Mouse (Mus musculus) forebrain, embryonic 12.5 days (tissue): ENCODE data around the gene Nod1. TPM values are rescaled to one million over a fixed set of nuclear protein-coding genes. Genes with fewer than 3 reads are reported as not detected.
"Not testable (repeated sequence)": the region's sequence is repeated elsewhere in the genome, so short reads cannot be mapped to it uniquely, and the experiment has no call there.

Experiments used
- ATAC-seq: fragments of 200-750 bp; cut with Nextera tagmentation; 2 replicates; pipeline ENCODE4 v1.8.0; 2017; ENCODE audit warnings: moderate TSS enrichment; ENCODE audit not compliant: low FRiP score
- H3K27ac ChIP-seq: fragments of 300-500 bp; sonication (generic); 2 replicates; pipeline ENCODE4 v1.5.1; 2016; ENCODE audit warnings: mild to moderate bottlenecking
- H3K27me3 ChIP-seq: fragments of 300-500 bp; sonication (generic); 2 replicates; pipeline ENCODE4 v1.6.1; 2016; ENCODE audit warnings: mild to moderate bottlenecking
- H3K36me3 ChIP-seq: fragments of 300-500 bp; sonication (generic); replicated peaks from 2 replicates; pipeline ENCODE4 v1.6.1; 2016; ENCODE audit warnings: mild to moderate bottlenecking
- H3K4me1 ChIP-seq: fragments of 300-500 bp; sonication (generic); 2 replicates; pipeline ENCODE4 v1.6.1; 2016
- H3K4me2 ChIP-seq: fragments of 300-500 bp; sonication (generic); 2 replicates; pipeline ENCODE4 v1.6.1; 2016; ENCODE audit warnings: mild to moderate bottlenecking, moderate library complexity
- H3K4me3 ChIP-seq: fragments of 300-500 bp; sonication (generic); replicated peaks from 2 replicates; pipeline ENCODE4 v1.5.1; 2016; ENCODE audit warnings: mild to moderate bottlenecking
- H3K9ac ChIP-seq: fragments of 300-500 bp; sonication (generic); 2 replicates; pipeline ENCODE4 v1.6.1; 2016; ENCODE audit warnings: mild to moderate bottlenecking
- H3K9me3 ChIP-seq: fragments of 300-500 bp; sonication (generic); 2 replicates; pipeline ENCODE4 v1.6.1; 2016
- WGBS: fragments of 180-500 bp; shearing (Covaris S2); methylation state at CpG from one replicate; pipeline ENCODE4 v1.1.7; 2016; 5-methylcytosine and 5-hydroxymethylcytosine counted together
- polyA plus RNA-seq: library from polyadenylated mRNA; unstranded; fragments of >200 nt; fragmentation: Nextera tagmentation; extraction: Ambion mirVana; gene quantifications from 2 replicates; pipeline ENCODE4 v1.2.1, GENCODE M21; 2016

Nod1 gene
- polyA plus RNA-seq, 1 experiment from 2014 or later = 2.0 TPM

DNA sequence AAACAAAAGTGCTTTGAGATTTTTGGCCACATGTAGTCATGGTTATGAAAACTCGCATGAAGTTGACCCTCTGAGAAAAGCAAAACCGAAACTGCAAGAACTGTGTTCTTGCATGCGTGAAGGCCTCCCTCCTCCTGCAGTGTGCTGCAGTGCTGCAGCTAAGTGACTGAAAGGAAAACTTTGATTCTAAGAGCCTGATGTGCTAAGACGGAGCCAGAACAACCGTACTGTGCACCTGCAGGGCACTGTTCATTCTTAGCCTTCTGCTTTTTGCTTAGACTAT lies 458 bp upstream of the Nod1 start:
- Histone ChIP-seq H3K4me3 (peak overlapping the region; percentile 52; the same call in 1 of the 2 replicates), H3K4me1 (0 out of 2 replicates have a peak, but pooled peaks cover 7% of the 10 kb centered on the region), H3K27me3 (peaks cover 26% of the 10 kb centered on the region), H3K27ac (no peak overlapping the region), H3K9me3 (no peaks in the 10 kb centered on the region), H3K36me3 (no peaks in the 10 kb centered on the region), H3K9ac (no peak overlapping the region), H3K4me2 (peak overlapping the region; percentile 72)
- 8% methylated on average over 5 of the region's 5 CpGs for WGBS
- no peak for ATAC-seq

DNA sequence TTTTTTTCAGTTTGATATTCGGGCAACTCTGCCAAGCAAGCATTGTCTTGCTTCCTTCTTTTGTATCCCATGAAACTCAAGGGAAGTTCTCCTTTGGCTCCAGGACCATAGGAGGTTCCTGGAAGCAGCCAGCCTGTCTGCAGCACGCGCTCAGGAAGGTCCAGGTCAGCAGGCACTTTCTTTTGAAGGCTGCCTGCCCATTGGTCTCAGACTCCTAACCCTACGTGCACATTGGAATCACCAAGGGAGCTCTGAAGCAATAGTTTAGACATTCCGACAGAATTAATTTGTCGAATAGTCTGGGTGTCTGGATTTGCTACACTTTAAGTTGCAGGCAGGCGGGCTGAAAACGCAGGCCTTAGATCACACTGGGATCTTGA lies 691 bp downstream of the Nod1 start:
- Histone ChIP-seq H3K9me3 (no peaks in the 10 kb centered on the region), H3K4me1 (0 out of 2 replicates have a peak, but pooled peaks cover 7% of the 10 kb centered on the region), H3K4me3 (peak overlapping the region; percentile 52), H3K27ac (no peak overlapping the region), H3K4me2 (peak overlapping the region; percentile 72), H3K36me3 (no peaks in the 10 kb centered on the region), H3K9ac (no peak overlapping the region), H3K27me3 (peaks cover 26% of the 10 kb centered on the region)
- 14% methylated on average over 8 of the region's 8 CpGs for WGBS
- no peak for ATAC-seq

DNA sequence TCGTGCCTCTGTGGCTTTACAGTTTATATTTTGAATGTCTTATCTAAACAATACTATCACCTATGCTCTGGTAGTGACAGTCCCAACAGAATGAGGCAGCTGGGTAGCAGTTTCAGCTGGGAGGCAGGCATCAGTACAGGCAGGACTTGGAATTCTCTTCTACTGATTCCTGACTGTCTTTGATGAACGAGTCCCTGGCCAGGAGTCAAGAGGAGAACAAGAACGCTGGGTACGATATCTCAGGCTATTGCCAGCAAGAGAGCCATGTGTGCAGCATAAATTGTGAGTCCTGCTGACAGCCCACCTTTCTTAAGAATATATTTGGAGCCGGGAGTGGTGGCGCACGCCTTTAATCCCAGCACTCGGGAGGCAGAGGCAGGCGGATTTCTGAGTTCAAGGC lies 1.9 kb downstream of the Nod1 start:
- no peak for ATAC-seq
- Histone ChIP-seq H3K4me1 (0 out of 2 replicates have a peak, but pooled peaks cover 7% of the 10 kb centered on the region), H3K9me3 (no peaks in the 10 kb centered on the region), H3K27me3 (peaks cover 26% of the 10 kb centered on the region), H3K27ac (no peak overlapping the region), H3K36me3 (no peaks in the 10 kb centered on the region), H3K4me3 (no peak overlapping the region), H3K4me2 (no peak overlapping the region), H3K9ac (no peak overlapping the region)
- 90% methylated on average over 9 of the region's 9 CpGs for whole genome bisulfite sequencing

DNA sequence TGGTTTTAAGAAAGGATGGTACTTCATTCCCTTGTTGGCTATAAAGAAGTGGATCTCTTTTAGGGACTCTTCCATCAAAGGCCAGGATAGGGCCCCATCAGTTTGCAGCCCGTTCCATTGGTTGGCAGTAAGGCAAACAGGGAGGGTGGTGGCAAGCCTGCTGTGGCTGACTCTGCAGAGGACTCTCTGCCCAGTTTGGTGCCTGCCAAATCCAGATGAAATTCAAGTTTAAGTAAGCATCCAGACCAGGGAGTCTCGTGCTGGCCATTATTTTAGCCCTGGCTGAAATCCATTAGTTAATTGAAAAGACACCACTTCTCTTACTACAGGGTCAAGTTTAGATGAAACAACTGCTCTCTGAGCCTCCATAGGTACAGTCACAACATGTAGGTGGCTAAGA lies 2.6 kb downstream of the Nod1 start:
- ATAC-seq = no peak
- Histone ChIP-seq H3K4me1 (0 out of 2 replicates have a peak, but pooled peaks cover 7% of the 10 kb centered on the region), H3K4me3 (no peak overlapping the region), H3K9me3 (no peaks in the 10 kb centered on the region), H3K27me3 (peaks cover 26% of the 10 kb centered on the region), H3K9ac (no peak overlapping the region), H3K4me2 (no peak overlapping the region), H3K27ac (no peak overlapping the region), H3K36me3 (no peaks in the 10 kb centered on the region)
- WGBS = 68% methylated on average over 2 of the region's 2 CpGs

DNA sequence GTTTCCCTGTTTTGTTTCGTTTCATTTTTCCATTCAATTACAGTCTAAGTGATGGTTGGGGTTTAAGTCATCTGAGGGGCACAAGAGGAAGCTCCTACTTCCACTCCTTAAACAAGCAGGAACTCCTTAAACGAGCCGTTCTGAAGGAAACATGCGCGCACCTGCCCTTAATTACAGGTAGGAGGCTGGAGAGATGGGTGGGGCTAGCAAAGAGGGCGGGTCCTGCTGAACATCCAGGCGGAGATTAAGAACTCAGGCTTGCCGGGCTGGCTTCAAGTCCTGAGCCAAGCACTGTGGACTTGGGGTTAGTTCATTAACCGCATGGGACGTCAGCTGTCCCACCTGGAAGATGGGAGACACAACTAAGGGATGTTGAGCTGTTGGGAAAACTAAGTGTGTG lies 4.8 kb downstream of the Nod1 start:
- WGBS = 40% methylated on average over 10 of the region's 10 CpGs
- no peak overlapping the region for H3K27ac ChIP-seq
- H3K36me3 ChIP-seq = no peaks in the 10 kb centered on the region
- peaks cover 14% of the 10 kb centered on the region for H3K27me3 ChIP-seq
- 0 out of 2 replicates have a peak, but pooled peaks cover 5% of the 10 kb centered on the region for H3K4me1 ChIP-seq
- H3K4me3 ChIP-seq = no peak overlapping the region
- no peak for ATAC-seq
- no peak overlapping the region for H3K4me2 ChIP-seq
- H3K9ac ChIP-seq = no peak overlapping the region
- no peaks in the 10 kb centered on the region for H3K9me3 ChIP-seq

DNA sequence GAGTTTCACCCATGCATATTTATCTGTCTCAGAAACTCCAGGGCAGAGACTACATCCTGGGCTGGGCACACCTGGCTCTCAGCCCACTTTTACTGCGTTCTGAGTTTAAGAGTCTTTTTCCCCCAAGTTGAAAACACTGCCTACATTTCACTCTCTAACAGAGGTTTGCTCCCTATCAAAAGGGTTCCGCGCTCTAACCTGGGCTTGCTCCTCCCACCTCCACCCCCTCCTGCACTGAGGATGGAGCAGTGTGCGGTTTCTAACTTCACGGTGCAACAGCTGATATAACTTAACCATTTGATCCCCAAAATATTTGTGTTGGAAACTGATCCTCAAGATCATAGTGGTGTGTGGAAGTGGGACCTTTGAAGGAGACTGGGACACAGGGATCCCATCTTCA lies 7.2 kb downstream of the Nod1 start:
- Histone ChIP-seq H3K9me3 (no peaks in the 10 kb centered on the region), H3K9ac (no peak overlapping the region), H3K36me3 (no peaks in the 10 kb centered on the region), H3K4me1 (no peaks in the 10 kb centered on the region), H3K4me3 (no peak overlapping the region), H3K27ac (no peak overlapping the region), H3K27me3 (no peaks in the 10 kb centered on the region), H3K4me2 (no peak overlapping the region)
- no peak for ATAC-seq
- WGBS = 60% methylated on average over 5 of the region's 5 CpGs

DNA sequence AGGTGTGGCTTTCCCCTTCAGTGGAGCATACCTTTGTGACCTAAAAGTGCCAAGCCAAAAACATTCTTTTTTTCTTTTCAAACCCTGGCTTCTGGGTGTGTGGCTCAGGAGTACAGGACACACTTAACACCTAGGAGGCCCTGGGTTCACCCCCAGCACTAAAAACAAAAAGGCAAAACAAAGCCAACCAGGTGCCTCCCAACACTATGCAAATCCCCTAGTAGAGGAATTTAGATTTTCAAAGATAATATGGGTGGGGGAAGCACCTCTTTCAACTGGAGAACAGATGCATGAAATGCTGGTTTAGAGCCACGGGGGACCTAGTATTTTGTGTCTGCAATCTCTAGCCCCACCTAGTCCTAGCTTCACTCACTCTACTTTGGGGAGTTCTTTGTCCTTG lies 7.7 kb downstream of the Nod1 start:
- no peak overlapping the region for H3K4me2 ChIP-seq
- H3K4me3 ChIP-seq = no peak overlapping the region
- 46% methylated on average over 1 of the region's 1 CpGs for WGBS
- ATAC-seq = no peak
- no peaks in the 10 kb centered on the region for H3K9me3 ChIP-seq
- no peak overlapping the region for H3K27ac ChIP-seq
- no peaks in the 10 kb centered on the region for H3K4me1 ChIP-seq
- H3K36me3 ChIP-seq = no peaks in the 10 kb centered on the region
- H3K9ac ChIP-seq = no peak overlapping the region
- H3K27me3 ChIP-seq = no peaks in the 10 kb centered on the region

DNA sequence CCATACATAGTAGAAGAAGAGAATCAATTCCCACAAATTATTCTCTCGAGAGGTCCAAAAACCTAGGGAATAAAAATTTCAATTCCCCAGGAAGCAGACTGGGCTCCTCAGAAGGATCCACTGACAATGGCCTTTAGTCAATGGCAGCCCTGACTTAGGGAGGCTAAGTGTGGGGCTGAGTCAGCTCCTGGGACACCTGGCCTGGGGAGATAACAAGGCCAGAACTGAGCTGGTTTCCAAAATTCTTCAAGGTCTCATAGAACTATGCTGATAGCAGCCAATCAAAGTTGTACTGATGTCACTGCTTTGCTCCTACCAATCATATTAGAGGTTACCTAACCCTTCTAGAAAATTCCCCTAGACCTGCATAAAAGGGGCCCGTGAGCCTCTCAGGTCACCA lies 8.8 kb downstream of the Nod1 start:
- Histone ChIP-seq H3K36me3 (no peaks in the 10 kb centered on the region), H3K9ac (no peak overlapping the region), H3K4me1 (no peaks in the 10 kb centered on the region), H3K27me3 (no peaks in the 10 kb centered on the region), H3K4me2 (no peak overlapping the region), H3K27ac (no peak overlapping the region), H3K9me3 (no peaks in the 10 kb centered on the region), H3K4me3 (no peak overlapping the region)
- ATAC-seq = no peak
- 91% methylated on average over 2 of the region's 2 CpGs for WGBS

DNA sequence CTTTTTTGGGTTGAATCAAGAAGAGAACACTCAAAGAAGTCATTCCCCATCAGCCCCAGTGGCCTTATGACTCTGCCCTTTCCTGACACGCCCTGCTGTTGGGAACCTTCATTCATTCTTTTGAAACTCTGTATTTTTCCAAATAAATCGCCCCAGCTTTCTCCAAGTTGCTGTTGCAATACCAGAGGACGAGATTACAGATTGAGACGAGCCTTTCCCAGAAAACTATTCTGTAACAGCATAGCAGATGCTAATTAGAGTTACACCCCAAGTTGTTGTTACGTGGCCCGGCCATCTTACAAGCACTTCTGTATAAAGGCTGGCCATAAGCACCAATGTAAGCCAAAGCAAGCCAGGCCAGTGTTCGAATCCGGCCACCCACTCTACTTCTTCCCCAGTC lies 14.8 kb downstream of the Nod1 start:
- Histone ChIP-seq H3K4me1 (no peaks in the 10 kb centered on the region), H3K9me3 (no peaks in the 10 kb centered on the region), H3K36me3 (no peaks in the 10 kb centered on the region), H3K4me3 (no peak overlapping the region), H3K27ac (no peak overlapping the region), H3K4me2 (no peak overlapping the region), H3K27me3 (no peaks in the 10 kb centered on the region), H3K9ac (no peak overlapping the region)
- 85% methylated on average over 8 of the region's 8 CpGs for WGBS
- ATAC-seq = no peak

DNA sequence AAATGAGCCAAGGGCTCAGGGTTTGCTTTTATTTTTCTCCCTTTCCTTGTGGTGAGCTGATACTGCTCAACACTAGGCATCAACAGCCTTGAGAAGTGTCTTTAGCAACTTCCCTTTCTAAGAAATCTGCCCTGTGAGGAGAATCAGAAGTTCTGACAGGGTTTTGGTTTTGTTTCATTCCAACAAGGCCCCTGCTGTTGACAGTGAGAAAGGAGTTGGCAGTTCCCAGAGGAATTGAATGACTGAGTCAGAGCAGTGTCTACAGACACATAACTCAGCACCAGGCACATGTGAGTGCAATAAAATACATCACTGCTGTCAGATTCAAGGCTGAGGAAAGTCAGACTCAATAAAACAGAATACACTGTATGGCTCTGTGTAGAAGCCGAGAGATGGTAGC lies 16.0 kb downstream of the Nod1 start:
- no peak overlapping the region for H3K27ac ChIP-seq
- H3K9ac ChIP-seq = no peak overlapping the region
- no peak overlapping the region for H3K4me3 ChIP-seq
- H3K4me2 ChIP-seq = no peak overlapping the region
- H3K27me3 ChIP-seq = no peaks in the 10 kb centered on the region
- 85% methylated on average over 1 of the region's 1 CpGs for WGBS
- ATAC-seq = no peak
- no peaks in the 10 kb centered on the region for H3K9me3 ChIP-seq
- no peaks in the 10 kb centered on the region for H3K4me1 ChIP-seq
- H3K36me3 ChIP-seq = no peaks in the 10 kb centered on the region

DNA sequence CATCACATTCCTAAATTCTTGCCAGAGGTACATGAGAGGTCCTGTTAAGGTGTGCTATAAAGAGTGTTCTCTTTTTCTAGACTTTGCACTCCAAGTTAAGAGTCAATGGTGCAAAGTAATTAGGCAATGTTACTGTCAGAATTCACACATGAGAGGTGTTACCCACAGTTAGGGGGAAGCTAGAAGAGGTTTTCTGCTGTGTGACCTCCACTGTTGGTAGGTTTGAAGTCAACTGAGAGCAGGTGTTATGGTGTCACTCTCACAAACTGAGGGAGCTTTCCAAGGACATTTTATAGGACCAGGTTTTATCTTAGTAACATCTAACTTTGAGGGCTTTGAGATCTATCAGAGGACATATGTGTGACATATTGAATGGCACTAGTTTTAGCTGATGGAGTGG lies 16.5 kb downstream of the Nod1 start:
- H3K4me3 ChIP-seq = no peak overlapping the region
- no peak overlapping the region for H3K9ac ChIP-seq
- H3K36me3 ChIP-seq = no peaks in the 10 kb centered on the region
- H3K4me2 ChIP-seq = no peak overlapping the region
- no peak for ATAC-seq
- no peaks in the 10 kb centered on the region for H3K27me3 ChIP-seq
- H3K9me3 ChIP-seq = no peaks in the 10 kb centered on the region
- no peaks in the 10 kb centered on the region for H3K4me1 ChIP-seq
- no peak overlapping the region for H3K27ac ChIP-seq

DNA sequence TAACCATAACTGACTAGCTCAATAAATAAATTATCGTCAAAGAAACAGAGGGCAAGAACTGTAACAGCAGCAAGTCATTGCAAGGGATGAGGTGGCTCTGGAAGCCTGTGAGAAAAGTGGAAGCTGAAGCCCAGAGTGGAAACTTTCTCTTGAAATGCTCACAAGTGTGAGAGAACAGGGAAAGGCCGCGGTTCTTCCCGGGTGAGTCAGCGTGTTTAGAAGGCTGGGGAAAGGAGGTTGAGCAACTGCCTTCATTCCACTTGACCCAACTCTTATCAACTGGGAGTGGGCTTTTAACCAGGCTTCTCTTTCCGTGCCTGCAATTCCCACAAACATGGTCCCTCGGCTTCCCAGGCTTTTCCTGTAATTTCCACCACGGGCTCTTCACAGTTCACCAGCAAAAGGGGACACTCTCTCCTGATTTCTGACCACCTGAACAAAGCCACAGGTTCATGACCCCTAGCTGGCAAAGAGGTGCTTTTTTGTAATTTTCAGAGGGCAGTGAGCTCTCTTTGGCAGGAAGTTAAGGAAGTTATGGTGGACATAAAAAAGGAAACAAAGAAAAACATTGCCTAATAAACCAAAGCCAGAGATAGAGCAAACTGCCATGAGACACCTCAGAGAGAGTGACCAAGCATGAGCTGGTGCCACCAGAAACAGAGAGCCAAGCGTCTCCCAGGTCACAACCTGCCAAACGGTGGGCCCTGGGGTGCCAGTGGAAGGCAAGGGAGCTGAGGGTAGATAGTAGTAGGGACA lies 17.6 kb downstream of the Nod1 start:
- H3K36me3 ChIP-seq = no peaks in the 10 kb centered on the region
- H3K27me3 ChIP-seq = no peaks in the 10 kb centered on the region
- no peak for ATAC-seq
- no peak overlapping the region for H3K9ac ChIP-seq
- no peaks in the 10 kb centered on the region for H3K9me3 ChIP-seq
- no peak overlapping the region for H3K27ac ChIP-seq
- WGBS = 89% methylated on average over 10 of the region's 10 CpGs
- no peak overlapping the region for H3K4me3 ChIP-seq
- H3K4me2 ChIP-seq = no peak overlapping the region
- no peaks in the 10 kb centered on the region for H3K4me1 ChIP-seq

DNA sequence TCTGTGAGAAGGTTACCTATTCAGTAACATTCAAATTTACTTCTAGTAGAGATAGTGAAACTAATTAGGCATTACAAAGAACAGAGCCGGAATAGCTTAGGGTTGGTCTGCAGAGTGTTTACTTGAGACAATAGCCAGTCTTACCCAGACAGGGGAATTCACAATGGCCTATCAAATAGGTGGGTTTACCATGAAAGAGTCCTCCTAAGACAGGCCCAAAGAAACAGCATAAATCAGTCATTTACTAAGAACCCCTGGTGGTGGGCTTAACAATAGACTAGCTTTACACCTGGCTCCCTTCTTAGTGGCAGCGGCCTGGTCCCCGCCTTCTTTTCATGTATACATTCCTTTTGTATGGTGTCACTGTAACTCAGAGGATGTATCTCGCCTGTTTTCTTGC lies 19.0 kb downstream of the Nod1 start:
- not testable (repeated sequence) for H3K36me3 ChIP-seq, ATAC-seq, H3K27me3 ChIP-seq, H3K9ac ChIP-seq, H3K4me3 ChIP-seq, H3K9me3 ChIP-seq, H3K27ac ChIP-seq, H3K4me1 ChIP-seq, H3K4me2 ChIP-seq
- WGBS = 70% methylated on average over 4 of the region's 4 CpGs
